Mouse (Mus musculus) spleen, adult 2 months (tissue): ENCODE results near the gene Gm21663. TPM values are rescaled to one million over a fixed set of nuclear protein-coding genes. Genes with fewer than 3 reads are reported as not detected.

Experiments
- DNase-seq, 2 experiments: peaks; one replicate each; pipeline versions ENCODE4 v3.0.0 to v3.0.0-alpha.2; 2012 to 2021; ENCODE audit warnings: low spot score in 2 of 2, low read depth in 1 of 2
- H3K27ac ChIP-seq: fragments of 200-500 bp; 2 replicates; pipeline ENCODE4 v1.5.1; 2012; ENCODE audit warnings: low read length, inconsistent platforms; ENCODE audit not compliant: insufficient read depth
- H3K27me3 ChIP-seq: fragments of 200-500 bp; 2 replicates; pipeline ENCODE4 v1.6.1; 2012; ENCODE audit warnings: mild to moderate bottlenecking, moderate library complexity, low read length, inconsistent platforms; ENCODE audit not compliant: control insufficient read depth, insufficient read depth
- H3K36me3 ChIP-seq: fragments of 200-500 bp; 2 replicates; pipeline ENCODE4 v1.6.1; 2012; ENCODE audit warnings: mild to moderate bottlenecking, low read length, inconsistent platforms; ENCODE audit not compliant: control insufficient read depth, insufficient read depth
- H3K4me1 ChIP-seq: fragments of 200-500 bp; 2 replicates; pipeline ENCODE4 v1.6.1; 2011; ENCODE audit warnings: inconsistent platforms; ENCODE audit not compliant: control insufficient read depth, insufficient read depth, insufficient read length
- H3K4me3 ChIP-seq: fragments of 200-500 bp; 2 replicates; pipeline ENCODE4 v1.5.1; 2011; ENCODE audit warnings: mild to moderate bottlenecking, inconsistent platforms; ENCODE audit not compliant: insufficient read depth, insufficient read length; ENCODE audit errors: extremely low read depth
- CTCF ChIP-seq: fragments of 200-500 bp; IDR thresholded peaks from 2 replicates; pipeline ENCODE4 v1.5.1; 2011; ENCODE audit warnings: mild to moderate bottlenecking, inconsistent platforms; ENCODE audit not compliant: insufficient read depth, insufficient read length, insufficient replicate concordance; ENCODE audit errors: extremely low read depth
- POLR2A ChIP-seq: fragments of 200-500 bp; IDR thresholded peaks from 2 replicates; pipeline ENCODE4 v1.6.1; 2011; ENCODE audit warnings: low read depth, low read length, inconsistent platforms
- WGBS: fragments of 180-500 bp; shearing (Covaris S2); methylation state at CpG from one replicate; pipeline ENCODE4 v1.1.7; 2018; 5-methylcytosine and 5-hydroxymethylcytosine counted together
- polyA plus RNA-seq: library from polyadenylated mRNA; depleted of rRNA; stranded (reverse); fragments of >200 nt; gene quantifications from 2 replicates; pipeline ENCODE4 v1.2.3, GENCODE M21; 2012; rRNA removed

Gene Gm21663
- polyA plus RNA-seq, 1 experiment, result not detected

DNA sequence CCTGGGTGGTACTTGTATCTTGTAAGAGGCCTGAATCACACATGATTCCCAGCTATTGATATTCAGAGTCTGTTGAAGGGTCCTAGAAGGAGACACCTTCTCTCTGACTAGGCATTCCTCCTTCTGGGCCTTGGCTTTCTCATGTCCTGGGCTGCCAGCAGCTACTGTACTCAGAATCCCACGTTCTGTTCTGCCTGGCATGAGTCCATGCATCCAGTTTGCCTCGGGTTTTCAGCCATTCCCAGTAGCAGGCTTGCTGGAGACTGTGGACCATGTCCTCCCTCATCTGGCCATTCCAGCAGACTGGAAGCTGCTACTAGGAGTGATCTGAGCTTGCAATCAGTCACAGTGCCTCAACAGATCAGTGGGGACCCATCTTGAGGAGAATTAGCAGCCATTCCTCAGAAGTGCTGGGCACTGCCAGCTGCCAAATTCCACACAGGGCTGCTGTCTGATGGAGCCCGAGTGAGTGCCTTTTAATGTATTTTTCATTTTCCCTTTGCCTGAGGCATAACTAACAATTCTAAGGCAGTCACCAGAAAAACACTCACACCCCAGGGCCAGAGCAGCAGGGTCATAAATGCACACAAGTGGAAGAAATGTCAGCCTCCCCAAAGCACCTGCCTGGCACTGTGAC lies 52.3 kb downstream of the Gm21663 start:
- no peak for TF ChIP-seq CTCF
- TF ChIP-seq POLR2A, result no peak
- Histone ChIP-seq H3K27ac (no peak overlapping the region), H3K4me3 (no peak overlapping the region), H3K36me3 (no peaks in the 10 kb centered on the region), H3K27me3 (no peaks in the 10 kb centered on the region), H3K4me1 (no peaks in the 10 kb centered on the region)
- DNase-seq, result no peak
- 51% methylated on average over 3 of the region's 3 CpGs for WGBS

- DNase-seq, result no peak
- WGBS, result 86% methylated on average over 3 of the region's 3 CpGs
These were observed 55.5 kb downstream of the Gm21663 start for GRCm38 (mm10) chr5:25886708-25887107.

More at GRCm38 (mm10) chr5:25886708-25887107, 55.5 kb downstream of the Gm21663 start:
- no peak overlapping the region for H3K4me3 ChIP-seq
- TF ChIP-seq POLR2A, result no peak
- no peak for TF ChIP-seq CTCF
- H3K27ac ChIP-seq, result no peak overlapping the region
- no peaks in the 10 kb centered on the region for H3K4me1 ChIP-seq
- H3K27me3 ChIP-seq, result no peaks in the 10 kb centered on the region
- H3K36me3 ChIP-seq, result no peaks in the 10 kb centered on the region

Other genes starting within 250 kb of the Gm21663 start
- gene Xrcc2, start 236.6 kb downstream of the Gm21663 start, polyA plus RNA-seq, result 1.7 and 3.1 TPM in 2 replicates
- 0.76 and 0.85 TPM in 2 replicates for gene Actr3b, start 182.4 kb downstream of the Gm21663 start, polyA plus RNA-seq
- gene Gm21671, start 12.0 kb upstream of the Gm21663 start, polyA plus RNA-seq, result not detected in 2 replicates
- not detected in 2 replicates for gene Gm21680, start 30.3 kb upstream of the Gm21663 start, polyA plus RNA-seq
- gene Gm21698, start 46.3 kb upstream of the Gm21663 start, polyA plus RNA-seq, result not detected in 2 replicates
- gene Gm1979, start 62.4 kb upstream of the Gm21663 start, polyA plus RNA-seq, result not detected in 2 replicates
- gene Gm5862, start 80.5 kb upstream of the Gm21663 start, polyA plus RNA-seq, result not detected in 2 replicates
- gene Speer4a, start 97.2 kb upstream of the Gm21663 start, polyA plus RNA-seq, result not detected in 2 replicates
- not detected in 2 replicates for gene Gm7347, start 116.2 kb upstream of the Gm21663 start, polyA plus RNA-seq
- gene Gm10471, start 146.9 kb upstream of the Gm21663 start, polyA plus RNA-seq, result not detected in 2 replicates
- gene 5031410I06Rik, start 163.0 kb upstream of the Gm21663 start, polyA plus RNA-seq, result not detected in 2 replicates
- gene Gm10220, start 179.0 kb upstream of the Gm21663 start, polyA plus RNA-seq, result not detected in 2 replicates